Mouse (Mus musculus) stomach, postnatal 0 days (tissue): ENCODE data around the gene Glyr1. TPM values are rescaled to one million over a fixed set of nuclear protein-coding genes. Genes with fewer than 3 reads are reported as not detected.

ENCODE experiments used
- ATAC-seq: fragments of 200-750 bp; cut with Nextera tagmentation; 2 replicates; pipeline ENCODE4 v1.8.0; 2017; ENCODE audit not compliant: low FRiP score, low TSS enrichment
- DNase-seq: peaks from one replicate; pipeline ENCODE4 v3.0.0-alpha.2; 2016; ENCODE audit warnings: low spot score
- H3K27ac ChIP-seq: fragments of 300-500 bp; sonication (generic); replicated peaks from 2 replicates; pipeline ENCODE4 v1.5.1; 2014; ENCODE audit warnings: mild to moderate bottlenecking, control low read depth
- H3K27me3 ChIP-seq: fragments of 300-500 bp; sonication (generic); 2 replicates; pipeline ENCODE4 v1.6.1; 2014; ENCODE audit warnings: low read length; ENCODE audit not compliant: control insufficient read depth, insufficient read depth
- H3K36me3 ChIP-seq: fragments of 300-500 bp; sonication (generic); 2 replicates; pipeline ENCODE4 v1.6.1; 2014; ENCODE audit warnings: low read length, mixed read lengths; ENCODE audit not compliant: control insufficient read depth, insufficient read depth
- H3K4me1 ChIP-seq: fragments of 300-500 bp; sonication (generic); replicated peaks from 2 replicates; pipeline ENCODE4 v1.6.1; 2014; ENCODE audit warnings: antibody characterized with exemption; ENCODE audit not compliant: control insufficient read depth, insufficient read depth
- H3K4me2 ChIP-seq: fragments of 300-500 bp; sonication (generic); replicated peaks from 2 replicates; pipeline ENCODE4 v1.6.1; 2014; ENCODE audit warnings: low read depth, mild to moderate bottlenecking, control low read depth, moderate library complexity
- H3K4me3 ChIP-seq: fragments of 300-500 bp; sonication (generic); 2 replicates; pipeline ENCODE4 v1.5.1; 2014; ENCODE audit warnings: low read depth, low read length, control low read depth
- H3K9ac ChIP-seq: fragments of 300-500 bp; sonication (generic); 2 replicates; pipeline ENCODE4 v1.6.1; 2014; ENCODE audit warnings: mild to moderate bottlenecking, low read length, control low read depth, mixed read lengths
- H3K9me3 ChIP-seq: fragments of 300-500 bp; sonication (generic); 2 replicates; pipeline ENCODE4 v1.6.1; 2016; ENCODE audit warnings: low read length; ENCODE audit not compliant: control insufficient read depth
- CTCF ChIP-seq: IDR thresholded peaks from 2 replicates; pipeline ENCODE4 v1.5.1; 2016; ENCODE audit warnings: antibody characterized with exemption, low read depth, mild to moderate bottlenecking, moderate library complexity
- EP300 ChIP-seq: optimal IDR thresholded peaks from 2 replicates; pipeline ENCODE3; 2016; ENCODE audit warnings: antibody characterized with exemption
- WGBS: fragments of 180-500 bp; shearing (Covaris S2); extraction: QIAGEN DNeasy Blood & Tissue Kit; methylation state at CpG from one replicate; pipeline ENCODE4 v1.1.7; 2014; 5-methylcytosine and 5-hydroxymethylcytosine counted together
- polyA plus RNA-seq: library from polyadenylated mRNA; unstranded; fragments of >200 nt; fragmentation: Nextera tagmentation; extraction: Ambion mirVana; gene quantifications from 2 replicates; pipeline ENCODE4 v1.2.1, GENCODE M21; 2015

Glyr1 gene
- 64.8 and 65.2 TPM in 2 replicates for polyA plus RNA-seq

DNA sequence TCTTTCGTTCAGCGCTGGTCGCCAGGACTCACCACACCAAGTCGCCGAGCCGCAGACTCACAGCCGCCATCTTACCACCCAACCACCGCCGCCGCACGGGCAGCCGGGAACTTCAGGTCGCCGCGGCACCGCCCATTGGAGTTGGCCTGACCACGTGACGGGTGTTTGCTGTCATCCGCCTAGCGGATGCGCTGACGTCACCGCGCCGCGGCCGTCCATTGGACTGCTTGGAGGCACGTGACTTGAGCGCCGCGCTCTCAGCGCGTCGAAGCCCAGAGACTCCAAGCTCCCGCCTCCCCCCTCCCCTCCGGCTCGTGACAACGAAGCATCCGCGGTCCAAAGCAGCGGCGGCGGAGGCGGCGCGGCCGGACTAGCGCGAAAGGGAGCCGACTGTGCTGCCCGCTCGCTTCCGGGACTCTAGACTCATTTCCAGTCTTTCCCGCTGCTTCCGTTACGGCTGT is at the start of gene Glyr1, which contains the start of gene Ubn1:
Gene Glyr1 (minus strand): TSS at position 90 of the 461 bp plus-strand sequence.
Gene Ubn1 (plus strand): TSS at position 284 of the 461 bp plus-strand sequence.
- H3K9me3 ChIP-seq, result no peaks in the 10 kb centered on the region
- peak within 1 kb of the TSS; percentile 90 for H3K4me3 ChIP-seq
- no peaks in the 10 kb centered on the region for H3K27me3 ChIP-seq
- peak within 1 kb of the TSS; percentile 96 for H3K9ac ChIP-seq
- H3K27ac ChIP-seq, result peak within 1 kb of the TSS; percentile 98
- 0% methylated on average over 49 of the region's 56 CpGs for WGBS
- H3K36me3 ChIP-seq, result peaks cover 9% of the 10 kb centered on the region
- peak; percentile 100 for ATAC-seq
- H3K4me1 ChIP-seq, result no peaks in the 10 kb centered on the region
- peak; percentile 99 for DNase-seq
- H3K4me2 ChIP-seq, result peak within 1 kb of the TSS; percentile 90
- TF ChIP-seq EP300, result no peak
- TF ChIP-seq CTCF, result no peak

- Histone ChIP-seq H3K4me3 (no peak overlapping the region), H3K4me1 (no peaks in the 10 kb centered on the region), H3K27ac (no peak overlapping the region), H3K4me2 (no peak overlapping the region), H3K9me3 (no peaks in the 10 kb centered on the region), H3K36me3 (0 out of 2 replicates have a peak, but pooled peaks cover 2% of the 10 kb centered on the region), H3K9ac (no peak overlapping the region), H3K27me3 (no peaks in the 10 kb centered on the region)
- DNase-seq, result no peak
- ATAC-seq, result no peak
- no peak for TF ChIP-seq CTCF
- TF ChIP-seq EP300, result no peak
- 91% methylated on average over 7 of the region's 8 CpGs for WGBS
Measured at GRCm38 (mm10) chr16:5096504-5096903, 46.8 kb upstream of the Glyr1 start.

DNA sequence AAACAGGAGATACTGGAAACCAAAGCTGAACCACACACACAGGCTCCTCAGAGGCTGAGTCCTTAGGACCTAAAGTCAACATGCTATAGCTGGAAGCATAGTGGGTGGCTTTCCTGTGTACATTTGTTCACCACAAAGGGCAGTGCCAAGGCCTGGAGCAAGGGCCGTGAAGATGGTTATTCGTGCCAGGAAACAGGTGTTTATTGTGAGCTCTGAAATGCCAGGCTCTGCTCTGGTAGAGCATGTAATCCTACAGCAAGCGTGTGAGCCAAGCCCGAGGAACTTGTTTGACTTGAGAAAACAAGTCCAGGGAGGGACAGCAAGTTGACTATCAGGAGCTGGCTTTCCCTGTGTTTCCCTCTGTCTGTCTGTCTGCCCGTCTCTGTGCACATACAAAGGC is 43.6 kb upstream of the Glyr1 start:
- Histone ChIP-seq H3K4me3 (no peak overlapping the region), H3K27me3 (no peaks in the 10 kb centered on the region), H3K4me2 (no peak overlapping the region), H3K4me1 (no peaks in the 10 kb centered on the region), H3K9me3 (no peaks in the 10 kb centered on the region), H3K27ac (0 out of 2 replicates have a peak overlapping the region, but pooled peaks have one; percentile 1), H3K9ac (no peak overlapping the region), H3K36me3 (0 out of 2 replicates have a peak, but pooled peaks cover 3% of the 10 kb centered on the region)
- WGBS, result 50% methylated on average over 5 of the region's 5 CpGs
- TF ChIP-seq EP300 (no peak), CTCF (no peak)
- ATAC-seq (0 out of 2 replicates have a peak, but pooled peaks have one; percentile 34), DNase-seq (no peak)

- H3K4me1 ChIP-seq, result no peaks in the 10 kb centered on the region
- 68% methylated on average over 10 of the region's 10 CpGs for WGBS
- H3K9ac ChIP-seq, result no peak overlapping the region
- TF ChIP-seq EP300, result no peak
- no peak for TF ChIP-seq CTCF
- H3K9me3 ChIP-seq, result no peaks in the 10 kb centered on the region
- H3K27ac ChIP-seq, result no peak overlapping the region
- no peak overlapping the region for H3K4me3 ChIP-seq
- no peak for ATAC-seq
- peaks cover 23% of the 10 kb centered on the region; the same call in 1 of the 2 replicates for H3K36me3 ChIP-seq
- H3K4me2 ChIP-seq, result no peak overlapping the region
- no peaks in the 10 kb centered on the region for H3K27me3 ChIP-seq
- no peak for DNase-seq
Measured at GRCm38 (mm10) chr16:5089021-5089420, 39.4 kb upstream of the Glyr1 start.

DNA sequence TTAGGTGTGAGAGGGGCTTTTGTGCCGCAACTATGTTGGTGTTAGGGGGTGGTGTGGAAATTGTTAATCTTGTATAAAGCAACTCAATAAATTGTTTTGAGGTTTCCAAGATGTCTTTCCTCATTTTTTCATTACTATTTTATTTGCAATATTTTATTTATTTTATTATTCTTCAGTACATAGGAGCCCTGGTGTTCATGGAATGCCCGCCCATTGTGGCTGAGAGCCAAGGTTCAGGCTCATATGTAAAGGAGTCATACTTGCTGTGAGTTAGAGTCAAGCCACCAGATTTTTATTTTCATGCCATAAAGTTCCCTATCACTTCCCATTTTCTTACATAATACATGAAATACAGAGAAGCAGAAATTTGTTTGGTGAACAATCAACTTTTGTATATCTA is 36.5 kb upstream of the Glyr1 start:
- Histone ChIP-seq H3K4me1 (no peaks in the 10 kb centered on the region), H3K36me3 (peaks cover 34% of the 10 kb centered on the region), H3K27me3 (no peaks in the 10 kb centered on the region), H3K9me3 (no peaks in the 10 kb centered on the region), H3K27ac (no peak overlapping the region), H3K9ac (no peak overlapping the region), H3K4me3 (no peak overlapping the region), H3K4me2 (no peak overlapping the region)
- 97% methylated on average over 2 of the region's 2 CpGs for WGBS
- ATAC-seq, result no peak
- TF ChIP-seq EP300, result no peak
- no peak for TF ChIP-seq CTCF
- no peak for DNase-seq

DNA sequence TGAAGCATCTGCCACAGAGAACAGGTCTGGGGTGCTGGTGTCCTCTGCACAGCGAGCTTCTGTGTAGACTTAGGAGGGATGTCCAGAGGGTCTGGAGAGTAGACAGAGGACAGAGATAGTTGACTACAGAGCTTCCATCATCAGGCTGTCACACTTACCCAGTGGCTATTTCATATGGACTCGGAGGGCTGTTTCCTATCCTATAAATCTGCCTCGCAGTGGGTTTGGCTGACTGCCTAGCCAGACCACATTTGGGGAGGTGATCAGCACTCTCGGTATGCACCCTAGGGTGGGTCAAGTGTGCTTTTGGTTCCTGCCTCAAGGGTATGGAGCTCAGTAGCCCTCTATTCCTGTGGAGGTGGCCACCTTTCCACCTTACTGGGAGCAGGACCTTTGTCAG is 35.5 kb upstream of the Glyr1 start:
- no peak for ATAC-seq
- no peak for TF ChIP-seq EP300
- no peak for TF ChIP-seq CTCF
- 88% methylated on average over 4 of the region's 4 CpGs for WGBS

More for the DNA sequence above, 35.5 kb upstream of the Glyr1 start:
- Histone ChIP-seq H3K36me3 (peaks cover 34% of the 10 kb centered on the region), H3K4me1 (no peaks in the 10 kb centered on the region), H3K4me2 (no peak overlapping the region), H3K27ac (no peak overlapping the region), H3K9me3 (no peaks in the 10 kb centered on the region), H3K4me3 (no peak overlapping the region), H3K9ac (no peak overlapping the region), H3K27me3 (no peaks in the 10 kb centered on the region)
- DNase-seq, result no peak
